Mouse (Mus musculus): ENCODE results near the gene Ptpn1. TPM values are rescaled to one million over a fixed set of nuclear protein-coding genes. Genes with fewer than 3 reads are reported as not detected.

Gene Ptpn1
- total RNA-seq, 2 experiments from 2014 or later, result 54.8 to 65.3 TPM

GRCm38 (mm10) chr2:168023763-168024402 lies 92.0 kb downstream of the Ptpn1 start:
- intact Hi-C loops (cut with DNase I), result no loop called here
- no peak for DNase-seq (ENCODE audit: extremely low spot score in 1 of 2, low spot score in 2 of 2)

GRCm38 (mm10) chr2:168025174-168025573 lies 93.3 kb downstream of the Ptpn1 start:
- DNase-seq (ENCODE audit: extremely low spot score in 1 of 2, low spot score in 2 of 2), result peak; percentile 54 to 67
- intact Hi-C loops (cut with DNase I), result no loop called here

GRCm38 (mm10) chr2:168025882-168026281 lies 94.0 kb downstream of the Ptpn1 start:
- intact Hi-C loops (cut with DNase I), result no loop called here
- DNase-seq (ENCODE audit: extremely low spot score in 1 of 2, low spot score in 2 of 2), result no peak

GRCm38 (mm10) chr2:168026467-168026866 lies 94.6 kb downstream of the Ptpn1 start:
- DNase-seq (ENCODE audit: extremely low spot score in 1 of 2, low spot score in 2 of 2), result no peak

GRCm38 (mm10) chr2:168028376-168028775 lies 96.5 kb downstream of the Ptpn1 start:
- no peak for DNase-seq (ENCODE audit: extremely low spot score in 1 of 2, low spot score in 2 of 2)
- intact Hi-C loops (cut with DNase I), result no loop called here

More at GRCm38 (mm10) chr2:168026467-168026866, 94.6 kb downstream of the Ptpn1 start:
- intact Hi-C loops (cut with DNase I), result no loop called here

Other genes starting within 250 kb of the Ptpn1 start
- gene Cebpb, start 243.1 kb upstream of the Ptpn1 start, total RNA-seq (2021), result 10 to 100 TPM in 1 of 2 experiments, 1 to 10 TPM in 1; 7.8 to 10.0 TPM
- 10 to 100 TPM; 48.4 to 50.2 TPM for gene Tmem189, start 242.2 kb upstream of the Ptpn1 start, total RNA-seq (2021)
- under 1 TPM; 0.28 to 0.41 TPM for gene Ripor3, start 78.6 kb downstream of the Ptpn1 start, total RNA-seq (2021)
- gene Pard6b, start 148.9 kb downstream of the Ptpn1 start, total RNA-seq (2021), result 1 to 10 TPM; 3.3 to 4.6 TPM

Measured in left cerebral cortex, postnatal 10 days (tissue).